Mouse (Mus musculus): ENCODE results near the gene Prlr.

Prlr gene

GRCm38 (mm10) chr15:10177083-10177482 is at the start of gene Prlr:
Prlr (plus strand) TSS chr15:10177238.
- in situ Hi-C loops (cut with MboI, MseI): no loop called here

DNA sequence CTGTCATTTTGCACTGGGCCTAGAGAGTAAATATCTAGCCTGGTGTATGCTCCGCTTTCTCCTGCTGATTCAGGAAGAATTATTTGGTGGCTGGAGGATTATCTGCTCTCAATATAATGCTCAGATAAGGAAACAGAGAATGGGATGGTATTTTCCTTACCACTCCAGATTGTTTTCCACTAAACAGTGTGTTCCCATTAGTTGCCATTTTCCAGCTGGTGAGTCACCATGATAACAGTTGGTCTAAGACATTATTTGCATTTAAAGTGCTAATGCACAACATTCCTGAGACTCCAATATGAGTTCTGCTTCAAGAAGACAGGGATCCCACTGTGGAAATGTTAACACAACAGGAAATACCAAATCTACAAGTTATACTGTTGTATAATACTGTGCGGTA is 43.3 kb upstream of the Prlr start:
- in situ Hi-C loops (cut with MboI, MseI): no loop called here

DNA sequence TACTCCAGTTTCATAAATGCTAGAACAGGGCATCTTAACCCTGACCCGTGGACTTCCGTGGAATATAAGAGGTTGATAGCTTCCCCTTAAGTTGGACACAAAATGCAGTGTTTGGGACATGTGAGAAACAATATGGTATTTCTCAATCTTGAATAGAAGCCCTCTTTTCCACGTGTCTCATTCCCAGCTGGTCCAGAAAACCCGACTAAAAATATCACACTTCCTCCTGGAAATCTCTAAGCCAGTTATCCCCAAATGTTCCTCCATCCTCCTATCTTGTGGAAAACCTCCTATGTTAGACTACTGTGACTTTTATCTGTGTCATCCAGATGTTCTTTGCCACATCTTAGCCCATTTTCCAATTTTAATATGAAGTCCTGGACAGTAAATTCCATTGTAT is 42.1 kb upstream of the Prlr start:
- in situ Hi-C loops (cut with MboI, MseI): no loop called here

- in situ Hi-C loops (cut with MboI, MseI): no loop called here
These were observed 32.5 kb upstream of the Prlr start for GRCm38 (mm10) chr15:10144520-10144919.

DNA sequence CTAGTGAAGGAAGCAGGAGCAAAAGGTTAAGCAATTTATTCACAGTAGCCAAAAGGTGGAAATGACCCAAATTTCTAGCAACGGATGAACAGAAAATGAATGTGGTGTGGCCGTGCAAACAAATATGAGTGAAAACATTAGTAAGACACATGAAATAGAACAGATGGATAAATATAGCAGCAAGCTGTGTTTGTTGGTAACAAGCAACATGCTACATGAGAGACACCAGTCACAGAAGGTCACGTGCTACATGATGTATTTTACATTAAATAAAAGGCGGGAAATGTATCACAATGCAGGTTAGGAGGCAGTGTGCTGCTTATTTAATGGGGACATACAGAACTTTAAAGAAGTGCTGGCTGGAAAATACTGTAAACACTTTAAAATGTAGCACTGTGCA is 28.8 kb upstream of the Prlr start:
- in situ Hi-C loops (cut with MboI, MseI): no loop called here

DNA sequence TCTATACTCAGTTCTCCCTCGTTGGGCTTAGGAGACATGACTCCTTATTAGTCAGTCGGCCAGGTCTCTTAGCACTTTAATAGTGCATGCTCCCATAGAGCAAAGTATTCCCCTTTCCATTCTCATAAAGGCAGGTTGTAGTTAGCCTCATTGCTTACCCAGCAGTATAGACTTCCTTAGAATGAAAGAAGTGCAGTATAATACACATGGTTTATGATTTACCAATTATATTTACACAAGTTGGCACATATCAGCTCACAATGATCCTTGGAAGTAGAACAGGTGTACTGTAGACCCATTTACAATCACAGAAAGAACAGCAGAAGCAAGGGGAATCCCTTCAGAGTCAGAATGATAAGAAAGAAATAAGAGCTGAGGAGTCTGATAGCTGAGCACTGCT is 16.4 kb upstream of the Prlr start:
- in situ Hi-C loops (cut with MboI, MseI): no loop called here

DNA sequence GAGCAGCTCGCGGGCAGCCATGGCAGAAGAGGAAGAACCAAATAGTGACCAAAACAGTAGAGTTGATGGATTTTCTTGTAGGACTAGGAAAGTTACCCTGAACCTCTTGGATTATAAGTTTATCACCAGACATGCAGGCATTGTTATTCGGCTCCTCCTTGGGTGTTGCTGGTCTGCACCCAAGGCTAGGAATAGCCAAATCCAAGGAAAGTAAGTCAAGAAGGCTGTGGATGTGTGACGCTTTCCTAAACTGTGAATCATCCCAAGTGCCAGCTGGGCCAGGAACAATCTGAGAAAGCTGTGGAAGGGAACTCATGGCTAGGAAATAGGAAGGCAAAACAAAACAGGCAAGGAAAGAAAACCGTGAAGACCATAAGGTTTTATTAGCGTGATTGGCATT is 2.0 kb upstream of the Prlr start:
- in situ Hi-C loops (cut with MboI, MseI): no loop called here

DNA sequence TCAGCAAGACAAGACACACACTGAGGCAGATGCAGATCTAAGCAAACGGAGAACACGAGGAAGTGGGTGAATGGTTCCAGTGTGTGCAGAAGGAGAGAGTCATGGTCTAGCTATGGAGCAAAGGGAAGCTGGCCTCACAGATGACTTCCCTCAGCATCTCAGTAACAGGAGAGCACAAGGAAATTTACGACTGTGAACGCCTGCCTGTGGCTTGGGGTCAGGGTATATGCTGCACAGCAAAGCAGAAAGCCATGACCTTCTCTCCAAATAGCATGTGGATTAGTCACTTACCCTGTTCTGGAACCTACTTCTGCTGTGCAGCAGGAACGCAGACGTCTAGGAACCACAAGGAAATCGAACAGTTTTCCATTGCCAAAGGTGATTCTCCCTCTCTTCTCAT is 1.4 kb upstream of the Prlr start:
- in situ Hi-C loops (cut with MboI, MseI): no loop called here

DNA sequence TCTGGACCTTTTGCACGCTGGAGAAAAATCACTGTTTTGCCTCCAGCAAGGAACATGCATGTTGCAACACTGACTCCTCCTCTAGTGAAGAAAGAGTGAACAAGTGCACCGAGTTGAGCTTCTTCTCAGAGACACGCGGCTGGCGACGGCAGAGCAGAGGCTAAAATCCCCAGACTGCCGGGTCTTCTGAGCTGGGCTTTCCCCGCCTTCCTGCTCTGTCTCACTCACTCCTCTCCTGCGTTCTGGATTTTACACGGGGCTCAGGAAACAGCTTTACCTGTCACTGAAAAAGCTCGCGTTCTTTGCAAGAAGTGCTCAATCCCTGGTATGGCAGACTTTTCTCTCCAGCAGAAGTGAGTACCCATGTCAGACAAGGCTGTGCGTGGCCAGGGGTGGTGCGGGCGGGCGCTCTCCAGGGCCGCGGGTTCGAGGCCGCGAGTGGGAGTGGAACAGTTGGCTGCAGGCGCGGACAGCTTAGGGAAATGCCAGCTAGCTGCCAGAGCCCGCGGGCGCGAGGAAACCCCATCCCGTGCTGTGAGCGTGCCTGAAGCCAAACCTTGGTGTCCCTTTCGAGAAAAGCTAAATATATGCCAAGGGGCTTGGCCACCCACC is 587 bp downstream of the Prlr start:
- in situ Hi-C loops (cut with MboI, MseI): no loop called here

GRCm38 (mm10) chr15:10178131-10178566 is 1.1 kb downstream of the Prlr start:
- in situ Hi-C loops (cut with MboI, MseI): no loop called here

DNA sequence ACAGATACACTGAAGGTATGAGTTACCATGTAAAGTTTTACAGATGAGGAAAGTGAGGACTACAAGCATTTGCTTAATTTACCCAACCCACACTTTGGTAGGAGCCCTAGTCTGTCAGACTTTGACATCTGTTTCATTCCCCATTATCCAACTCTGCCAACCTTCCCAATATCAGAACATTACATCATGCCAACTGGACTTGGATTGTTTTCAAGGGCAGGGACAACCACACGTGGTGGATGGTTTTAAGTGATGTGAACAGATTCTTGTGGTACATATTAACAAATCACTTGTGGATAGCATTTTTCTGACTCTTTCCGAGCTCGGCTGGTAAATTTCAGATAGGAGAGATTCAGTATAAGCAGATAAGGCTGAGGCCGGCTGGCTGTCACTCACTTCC is 3.7 kb downstream of the Prlr start:
- in situ Hi-C loops (cut with MboI, MseI): no loop called here

DNA sequence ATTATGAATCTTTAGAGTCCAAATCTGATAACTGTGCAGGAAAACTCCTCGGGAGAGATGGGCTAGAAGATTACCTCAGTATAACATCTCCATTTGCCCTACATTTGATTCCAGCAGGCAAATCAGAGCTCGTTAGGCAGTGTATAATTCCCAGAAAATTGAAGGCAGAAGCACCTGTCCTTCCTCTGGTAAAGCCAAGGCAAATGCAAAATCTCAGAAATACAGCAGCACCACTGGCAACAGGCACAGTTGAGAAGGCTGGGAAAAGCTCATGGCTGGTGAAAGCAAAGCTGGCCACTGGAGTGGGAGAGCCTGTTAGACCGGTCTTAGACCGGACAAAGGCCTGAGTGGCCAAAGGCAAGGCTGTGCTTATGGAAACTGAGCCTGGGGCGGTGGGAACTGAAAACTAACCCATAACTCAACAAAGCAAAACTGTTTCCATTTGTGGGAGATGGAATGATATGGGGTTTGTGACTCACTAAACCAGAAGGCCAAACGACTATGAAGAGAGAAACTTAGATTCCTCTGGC is 15.1 kb downstream of the Prlr start:
- in situ Hi-C loops (cut with MboI, MseI): no loop called here

GRCm38 (mm10) chr15:10200991-10201390 is 24.0 kb downstream of the Prlr start:
- in situ Hi-C loops (cut with MboI, MseI): no loop called here

DNA sequence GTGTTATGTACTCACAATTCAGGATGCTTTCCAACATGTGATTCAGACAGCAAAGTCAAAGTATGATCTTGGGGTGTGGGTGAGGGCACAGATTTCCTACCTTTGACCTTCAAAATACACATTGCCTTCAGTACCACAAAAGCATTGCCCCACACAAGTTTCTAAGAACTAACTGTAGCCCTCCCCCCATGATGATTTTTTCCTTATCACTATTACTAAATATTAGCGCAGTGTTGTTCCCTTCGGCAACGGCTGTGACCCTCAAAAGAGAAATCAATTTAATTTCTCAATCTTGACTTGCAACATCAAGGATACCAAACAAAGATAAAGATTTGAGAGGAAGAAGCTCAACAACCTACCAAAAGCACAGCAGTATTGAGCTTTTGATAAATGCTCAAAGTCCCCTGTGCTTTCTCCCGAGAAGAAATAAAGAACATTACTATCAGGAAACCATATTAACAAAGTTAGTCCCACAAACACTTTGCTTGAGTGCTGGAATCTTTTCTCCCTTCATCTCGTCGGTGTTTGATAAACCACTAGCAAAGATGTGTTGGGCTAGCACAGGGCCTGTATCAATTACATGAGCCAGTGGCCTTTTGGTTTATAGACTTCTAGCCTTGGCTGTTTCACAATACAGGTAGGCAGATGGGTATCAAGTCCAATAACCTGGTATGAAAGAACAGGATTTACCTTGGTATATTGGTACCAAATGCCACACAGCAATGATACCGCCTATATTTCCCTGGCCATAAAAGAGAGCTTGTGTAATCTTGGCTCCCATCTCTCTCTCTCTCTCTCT is 25.7 kb downstream of the Prlr start:
- in situ Hi-C loops (cut with MboI, MseI): no loop called here

- in situ Hi-C loops (cut with MboI, MseI): no loop called here
These were observed 33.3 kb downstream of the Prlr start for GRCm38 (mm10) chr15:10210261-10210770.

DNA sequence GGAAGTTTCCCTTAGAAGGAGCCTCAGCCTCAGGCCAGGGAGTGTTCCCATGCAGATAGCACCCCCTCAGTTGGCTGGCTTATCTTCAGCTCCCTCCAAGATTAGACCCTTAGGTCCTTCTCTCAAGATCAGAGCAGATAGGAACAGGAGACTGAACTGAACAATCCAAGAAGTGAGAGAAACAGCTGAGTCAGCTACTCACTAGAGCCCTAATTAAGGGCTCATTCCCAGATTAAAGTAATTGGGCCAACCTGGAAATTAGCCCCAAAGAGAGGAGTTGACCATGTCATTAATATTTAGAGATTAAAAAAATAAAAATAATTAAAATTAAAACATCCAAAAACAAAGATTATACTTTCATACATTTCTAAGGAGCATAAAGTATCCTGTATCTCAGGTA is 35.0 kb downstream of the Prlr start:
- in situ Hi-C loops (cut with MboI, MseI): no loop called here

GRCm38 (mm10) chr15:10213213-10213612 is 36.2 kb downstream of the Prlr start:
- in situ Hi-C loops (cut with MboI, MseI): no loop called here

DNA sequence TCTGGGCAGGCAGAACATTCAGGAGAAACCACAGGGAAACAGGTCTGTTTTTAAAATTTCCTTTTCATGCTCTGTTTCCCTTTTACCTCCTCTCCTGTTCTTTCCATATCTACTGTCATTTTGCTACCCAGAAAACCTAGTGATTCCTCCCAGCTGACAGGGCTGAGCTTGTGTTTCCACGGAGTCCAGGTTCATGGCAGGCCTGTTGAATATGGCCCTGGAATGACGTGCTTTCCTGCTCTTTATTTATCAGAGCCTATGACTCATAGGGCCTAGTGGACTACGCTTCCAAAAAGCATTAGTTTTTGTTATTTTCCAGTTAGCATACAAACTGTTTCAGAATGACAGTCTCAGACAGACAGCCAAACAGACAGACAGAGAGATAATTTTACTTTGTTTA is 36.7 kb downstream of the Prlr start:
- in situ Hi-C loops (cut with MboI, MseI): no loop called here

DNA sequence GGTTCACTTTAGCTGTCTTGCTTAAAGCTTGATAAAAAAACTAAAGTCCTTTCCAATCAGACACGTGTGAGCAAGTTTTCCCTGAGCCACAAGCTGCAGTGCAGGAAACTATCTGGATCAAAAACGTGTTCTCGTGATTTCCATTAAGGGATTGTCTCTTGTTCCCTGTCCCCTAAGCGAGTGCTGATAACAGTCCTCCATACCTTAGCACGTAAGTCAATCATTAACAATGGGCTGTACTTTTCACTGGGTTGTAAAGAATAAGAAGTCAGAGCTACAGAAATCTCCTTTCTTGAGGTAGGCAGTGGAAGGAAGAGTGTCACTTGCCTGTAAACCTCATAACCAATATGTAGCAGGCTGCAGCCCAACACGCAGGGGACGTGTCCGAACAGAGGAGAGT is 38.7 kb downstream of the Prlr start:
- in situ Hi-C loops (cut with MboI, MseI): no loop called here

DNA sequence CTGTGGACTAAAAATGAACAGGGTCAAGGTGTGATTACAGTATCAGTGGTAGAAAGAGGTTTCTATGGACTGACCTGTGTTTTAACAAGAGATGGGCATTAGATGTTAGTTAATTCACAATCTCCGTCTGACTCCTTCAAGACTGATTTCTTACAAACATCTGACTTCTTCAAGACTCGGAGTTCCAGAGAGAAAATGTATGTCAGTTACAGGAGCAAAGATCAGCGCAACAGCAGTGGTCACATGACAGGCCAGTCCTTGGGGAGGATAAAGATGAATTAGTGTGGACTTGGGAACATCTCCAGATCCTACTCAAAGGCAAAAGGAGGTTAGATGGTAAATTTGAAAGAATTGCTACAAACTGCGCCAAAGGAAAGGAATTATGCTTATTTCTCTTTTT is 39.2 kb downstream of the Prlr start:
- in situ Hi-C loops (cut with MboI, MseI): no loop called here

DNA sequence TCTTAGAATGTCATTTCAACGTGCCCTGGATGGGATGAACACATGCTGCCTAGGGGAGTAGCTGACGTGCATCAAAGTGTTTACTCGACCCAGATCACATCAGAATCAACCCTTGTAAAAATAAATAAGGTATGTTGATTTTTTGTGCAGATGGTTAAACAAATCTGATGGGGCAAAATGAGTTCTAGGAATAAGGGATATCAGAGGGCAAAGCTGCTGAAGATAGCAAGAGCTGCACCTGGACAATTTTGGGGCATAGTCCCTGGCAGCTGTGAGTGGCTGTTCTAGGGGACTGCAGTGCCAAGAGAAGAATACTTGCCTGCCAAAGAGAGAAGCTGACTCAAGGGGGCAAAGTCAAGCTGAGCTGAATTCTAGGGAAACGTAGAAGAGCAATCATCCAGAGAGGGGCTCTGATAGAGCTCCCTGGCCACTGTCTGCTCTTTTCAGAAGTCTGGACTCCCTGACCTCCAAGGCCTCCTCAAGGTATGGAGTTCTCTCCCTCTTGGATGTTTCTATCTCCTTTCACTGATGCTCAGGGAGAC is 46.6 kb downstream of the Prlr start:
- in situ Hi-C loops (cut with MboI, MseI): no loop called here

GRCm38 (mm10) chr15:10225701-10226100 is 48.7 kb downstream of the Prlr start:
- in situ Hi-C loops (cut with MboI, MseI): no loop called here

- in situ Hi-C loops (cut with MboI, MseI): no loop called here
These were observed 51.6 kb downstream of the Prlr start for GRCm38 (mm10) chr15:10228636-10229035.

Measured in T-helper 2 cell (primary cell).